Mouse (Mus musculus) heart, adult 2 months (tissue): ENCODE measurements around the gene Pwwp2a.

Source experiments
- CTCF ChIP-seq: fragments of 200-600 bp; IDR thresholded peaks from 2 replicates; pipeline ENCODE4 v1.8.1; 2022; ENCODE audit warnings: antibody characterized with exemption, mild to moderate bottlenecking, moderate library complexity
- POLR2A ChIP-seq: fragments of 200-500 bp; IDR thresholded peaks from 2 replicates; pipeline ENCODE4 v1.6.1; 2011; ENCODE audit warnings: mild to moderate bottlenecking, low read depth, low read length, control low read depth; ENCODE audit not compliant: insufficient read depth

DNA sequence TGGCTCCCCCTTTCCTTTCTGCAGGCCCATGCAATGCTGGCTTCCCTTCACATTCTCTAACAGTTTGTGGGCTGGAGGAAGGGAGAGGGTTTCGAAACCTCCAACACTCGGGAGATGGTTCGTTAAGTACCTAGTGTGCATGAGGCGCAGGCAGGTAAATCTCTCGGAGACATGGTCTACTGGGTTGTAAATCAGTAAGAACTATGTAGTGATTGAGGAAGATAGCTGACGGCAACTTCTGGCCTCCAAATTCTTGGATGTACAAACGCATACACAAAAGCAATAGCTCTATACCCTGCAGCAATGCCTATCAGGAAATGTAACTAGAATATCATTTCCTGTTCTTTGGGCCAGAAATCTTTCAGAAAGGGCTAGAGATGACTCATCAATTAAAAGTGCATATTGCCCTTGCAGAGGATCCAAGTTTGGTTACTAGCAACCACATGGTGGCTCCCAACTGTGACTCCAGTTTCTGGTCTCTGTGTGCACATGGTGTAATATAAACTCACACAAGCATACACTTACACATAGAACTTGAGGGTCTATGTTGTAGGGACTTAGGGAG, 47.0 kb downstream of the Pwwp2a start:
- TF ChIP-seq POLR2A (no peak), CTCF (no peak)
